Mouse (Mus musculus): ENCODE measurements at regions not wholly inside any gene's neighbourhood (a gene's known extent, or its start where the extent isn't known, plus 50 kb on each side); places are given as distances from the start of the nearest gene placed in this dataset.
"Not testable (repeated sequence)": the region's sequence is repeated elsewhere in the genome, so short reads cannot be mapped to it uniquely, and the experiment has no call there.

GRCm38 (mm10) chr11:27105920-27106319 is 512.1 kb upstream of the Vrk2 start:
- DNase-seq (no peak), ATAC-seq (ENCODE audit: low read depth) (no peak)
- Histone ChIP-seq H3K36me3 (no peaks in the 10 kb centered on the region), H3K4me3 (replicated peaks) (no peak overlapping the region), H3K9me3 (replicated peaks) (no peaks in the 10 kb centered on the region), H3K4me1 (replicated peaks) (no peaks in the 10 kb centered on the region), H3K4me2 (no peak overlapping the region), H3K27ac (no peak overlapping the region), H3K9ac (no peak overlapping the region), H3K27me3 (no peaks in the 10 kb centered on the region)
- WGBS (ENCODE audit: insufficient replicate concordance): 54% methylated on average over 5 of the region's 5 CpGs

- H3K9me3 ChIP-seq (replicated peaks): no peaks in the 10 kb centered on the region
- H3K27ac ChIP-seq: no peak overlapping the region
- ATAC-seq (ENCODE audit: low read depth) (no peak), DNase-seq (no peak)
- H3K27me3 ChIP-seq: no peaks in the 10 kb centered on the region
- H3K4me1 ChIP-seq (replicated peaks): no peaks in the 10 kb centered on the region
- H3K36me3 ChIP-seq: no peaks in the 10 kb centered on the region
- H3K4me3 ChIP-seq (replicated peaks): no peak overlapping the region
- no peak overlapping the region for H3K4me2 ChIP-seq
- no peak overlapping the region for H3K9ac ChIP-seq
These were observed 509.1 kb upstream of the Vrk2 start for GRCm38 (mm10) chr11:27102906-27103305.

GRCm38 (mm10) chr11:27102045-27102444 is 508.2 kb upstream of the Vrk2 start:
- 83% methylated on average over 2 of the region's 2 CpGs for WGBS (ENCODE audit: insufficient replicate concordance)
- H3K4me2 ChIP-seq: no peak overlapping the region
- H3K27ac ChIP-seq: no peak overlapping the region
- no peaks in the 10 kb centered on the region for H3K36me3 ChIP-seq
- H3K9ac ChIP-seq: no peak overlapping the region
- H3K4me1 ChIP-seq (replicated peaks): no peaks in the 10 kb centered on the region
- H3K9me3 ChIP-seq (replicated peaks): no peaks in the 10 kb centered on the region
- H3K4me3 ChIP-seq (replicated peaks): no peak overlapping the region
- no peaks in the 10 kb centered on the region for H3K27me3 ChIP-seq
- ATAC-seq (ENCODE audit: low read depth) (no peak), DNase-seq (no peak)

GRCm38 (mm10) chr11:27096615-27097014 is 502.8 kb upstream of the Vrk2 start:
- no peak for ATAC-seq (ENCODE audit: low read depth)
- H3K27ac ChIP-seq: no peak overlapping the region

GRCm38 (mm10) chr11:27095460-27095859 is 501.7 kb upstream of the Vrk2 start:
- not testable (repeated sequence) for H3K36me3 ChIP-seq; H3K4me2 ChIP-seq; H3K4me3 ChIP-seq (replicated peaks); ATAC-seq (ENCODE audit: low read depth); DNase-seq; H3K9ac ChIP-seq; H3K27ac ChIP-seq; H3K27me3 ChIP-seq; H3K4me1 ChIP-seq (replicated peaks); H3K9me3 ChIP-seq (replicated peaks)

More at GRCm38 (mm10) chr11:27096615-27097014, 502.8 kb upstream of the Vrk2 start:
- H3K4me3 ChIP-seq (replicated peaks): no peak overlapping the region
- no peaks in the 10 kb centered on the region for H3K36me3 ChIP-seq
- H3K4me1 ChIP-seq (replicated peaks): no peaks in the 10 kb centered on the region
- H3K9me3 ChIP-seq (replicated peaks): no peaks in the 10 kb centered on the region
- no peak overlapping the region for H3K9ac ChIP-seq
- no peak overlapping the region for H3K4me2 ChIP-seq
- no peaks in the 10 kb centered on the region for H3K27me3 ChIP-seq
- DNase-seq: no peak

GRCm38 (mm10) chr11:27086516-27086915 is 492.7 kb upstream of the Vrk2 start:
- WGBS (ENCODE audit: insufficient replicate concordance): 70% methylated on average over 1 of the region's 1 CpGs
- no peak overlapping the region for H3K27ac ChIP-seq
- H3K4me3 ChIP-seq (replicated peaks): no peak overlapping the region
- H3K9ac ChIP-seq: no peak overlapping the region
- H3K9me3 ChIP-seq (replicated peaks): no peaks in the 10 kb centered on the region
- H3K4me2 ChIP-seq: no peak overlapping the region
- H3K4me1 ChIP-seq (replicated peaks): no peaks in the 10 kb centered on the region
- DNase-seq (no peak), ATAC-seq (ENCODE audit: low read depth) (no peak)
- H3K27me3 ChIP-seq: no peaks in the 10 kb centered on the region
- no peaks in the 10 kb centered on the region for H3K36me3 ChIP-seq

- Histone ChIP-seq H3K4me3 (replicated peaks) (no peak overlapping the region), H3K27ac (no peak overlapping the region), H3K4me2 (no peak overlapping the region), H3K4me1 (replicated peaks) (no peaks in the 10 kb centered on the region), H3K36me3 (no peaks in the 10 kb centered on the region), H3K27me3 (no peaks in the 10 kb centered on the region), H3K9me3 (replicated peaks) (no peaks in the 10 kb centered on the region), H3K9ac (no peak overlapping the region)
- DNase-seq: no peak
- no peak for ATAC-seq (ENCODE audit: low read depth)
These were observed 487.4 kb upstream of the Vrk2 start for GRCm38 (mm10) chr11:27081188-27081587.

GRCm38 (mm10) chr11:27070381-27070780 is 476.6 kb upstream of the Vrk2 start:
- H3K4me2 ChIP-seq: no peak overlapping the region
- H3K36me3 ChIP-seq: no peaks in the 10 kb centered on the region
- no peaks in the 10 kb centered on the region for H3K9me3 ChIP-seq (replicated peaks)
- no peaks in the 10 kb centered on the region for H3K4me1 ChIP-seq (replicated peaks)
- H3K27ac ChIP-seq: no peak overlapping the region
- ATAC-seq (ENCODE audit: low read depth) (no peak), DNase-seq (no peak)
- H3K4me3 ChIP-seq (replicated peaks): no peak overlapping the region
- no peaks in the 10 kb centered on the region for H3K27me3 ChIP-seq
- no peak overlapping the region for H3K9ac ChIP-seq

- no peak overlapping the region for H3K9ac ChIP-seq
- H3K27ac ChIP-seq: no peak overlapping the region
- no peaks in the 10 kb centered on the region for H3K9me3 ChIP-seq (replicated peaks)
- H3K36me3 ChIP-seq: no peaks in the 10 kb centered on the region
- H3K4me3 ChIP-seq (replicated peaks): no peak overlapping the region
- no peak for DNase-seq
- no peak for ATAC-seq (ENCODE audit: low read depth)
- no peaks in the 10 kb centered on the region for H3K4me1 ChIP-seq (replicated peaks)
- H3K4me2 ChIP-seq: no peak overlapping the region
- WGBS (ENCODE audit: insufficient replicate concordance): 39% methylated on average over 1 of the region's 1 CpGs
- H3K27me3 ChIP-seq: no peaks in the 10 kb centered on the region
These were observed 433.5 kb upstream of the Vrk2 start for GRCm38 (mm10) chr11:27027243-27027852.

GRCm38 (mm10) chr11:27025500-27025899 is 431.7 kb upstream of the Vrk2 start:
- DNase-seq: no peak

GRCm38 (mm10) chr11:26996292-26997099 is 402.7 kb upstream of the Vrk2 start:
- no peak for ATAC-seq (ENCODE audit: low read depth)
- no peaks in the 10 kb centered on the region for H3K4me1 ChIP-seq (replicated peaks)

More at GRCm38 (mm10) chr11:27025500-27025899, 431.7 kb upstream of the Vrk2 start:
- no peak for ATAC-seq (ENCODE audit: low read depth)
- Histone ChIP-seq H3K4me1 (replicated peaks) (no peaks in the 10 kb centered on the region), H3K36me3 (no peaks in the 10 kb centered on the region), H3K9ac (no peak overlapping the region), H3K27me3 (no peaks in the 10 kb centered on the region), H3K27ac (no peak overlapping the region), H3K9me3 (replicated peaks) (no peaks in the 10 kb centered on the region), H3K4me3 (replicated peaks) (no peak overlapping the region), H3K4me2 (no peak overlapping the region)
- 42% methylated on average over 2 of the region's 2 CpGs for WGBS (ENCODE audit: insufficient replicate concordance)

GRCm38 (mm10) chr11:26981216-26981615 is 387.4 kb upstream of the Vrk2 start:
- Histone ChIP-seq H3K4me3 (replicated peaks) (no peak overlapping the region), H3K27ac (no peak overlapping the region), H3K27me3 (no peaks in the 10 kb centered on the region), H3K9me3 (replicated peaks) (no peaks in the 10 kb centered on the region), H3K36me3 (no peaks in the 10 kb centered on the region), H3K4me1 (replicated peaks) (no peaks in the 10 kb centered on the region), H3K9ac (no peak overlapping the region), H3K4me2 (no peak overlapping the region)
- WGBS (ENCODE audit: insufficient replicate concordance): 70% methylated on average over 7 of the region's 7 CpGs
- no peak for DNase-seq
- ATAC-seq (ENCODE audit: low read depth): no peak

More at GRCm38 (mm10) chr11:26996292-26997099, 402.7 kb upstream of the Vrk2 start:
- H3K9me3 ChIP-seq (replicated peaks): no peaks in the 10 kb centered on the region
- no peak overlapping the region for H3K4me3 ChIP-seq (replicated peaks)
- no peaks in the 10 kb centered on the region for H3K36me3 ChIP-seq
- H3K9ac ChIP-seq: no peak overlapping the region
- no peak overlapping the region for H3K27ac ChIP-seq
- H3K4me2 ChIP-seq: no peak overlapping the region
- DNase-seq: no peak
- no peaks in the 10 kb centered on the region for H3K27me3 ChIP-seq
- WGBS (ENCODE audit: insufficient replicate concordance): 26% methylated on average over 3 of the region's 3 CpGs
